Mouse (Mus musculus): ENCODE data around the gene Tmem184a. TPM values are rescaled to one million over a fixed set of nuclear protein-coding genes. Genes with fewer than 3 reads are reported as not detected.

Gene Tmem184a
- polyA plus RNA-seq, 1 experiment, result 10.5 TPM

GRCm38 (mm10) chr5:139812398-139813125, 7.2 kb downstream of the Tmem184a start:
- Histone ChIP-seq H3K36me3 (ENCODE audit: control insufficient read depth, insufficient read depth, low read length, poor library complexity, severe bottlenecking) (no peaks in the 10 kb centered on the region), H3K27ac (ENCODE audit: insufficient read depth, low read length) (no peak overlapping the region), H3K9ac (ENCODE audit: low read depth, poor library complexity, severe bottlenecking) (no peak overlapping the region), H3K27me3 (ENCODE audit: control insufficient read depth, insufficient read depth, low read length, poor library complexity, severe bottlenecking) (no peaks in the 10 kb centered on the region), H3K9me3 (replicated peaks; ENCODE audit: control insufficient read depth, insufficient read depth, low read length, poor library complexity, severe bottlenecking) (no peaks in the 10 kb centered on the region), H3K4me1 (ENCODE audit: control insufficient read depth, insufficient read depth, low read length) (no peaks in the 10 kb centered on the region), H3K4me3 (ENCODE audit: low read depth, low read length) (no peak overlapping the region)
- TF ChIP-seq POLR2A (IDR thresholded peaks at IDR 0.05; ENCODE audit: insufficient read depth, low read length) (no peak), EP300 (IDR thresholded peaks at IDR 0.05; ENCODE audit: insufficient read depth, low read depth, low read length) (no peak), CTCF (IDR thresholded peaks at IDR 0.05; ENCODE audit: low read depth, low read length) (no peak)

- TF ChIP-seq CTCF (IDR thresholded peaks at IDR 0.05; ENCODE audit: low read depth, low read length), result no peak
- TF ChIP-seq EP300 (IDR thresholded peaks at IDR 0.05; ENCODE audit: insufficient read depth, low read depth, low read length), result no peak
- TF ChIP-seq POLR2A (IDR thresholded peaks at IDR 0.05; ENCODE audit: insufficient read depth, low read length), result no peak
These were observed 7.9 kb downstream of the Tmem184a start for GRCm38 (mm10) chr5:139811677-139812397.

GRCm38 (mm10) chr5:139809397-139809796, 10.3 kb downstream of the Tmem184a start:
- Histone ChIP-seq H3K36me3 (ENCODE audit: control insufficient read depth, insufficient read depth, low read length, poor library complexity, severe bottlenecking) (no peaks in the 10 kb centered on the region), H3K4me1 (ENCODE audit: control insufficient read depth, insufficient read depth, low read length) (no peaks in the 10 kb centered on the region), H3K9me3 (replicated peaks; ENCODE audit: control insufficient read depth, insufficient read depth, low read length, poor library complexity, severe bottlenecking) (no peaks in the 10 kb centered on the region), H3K4me3 (ENCODE audit: low read depth, low read length) (no peak overlapping the region), H3K9ac (ENCODE audit: low read depth, poor library complexity, severe bottlenecking) (no peak overlapping the region), H3K27ac (ENCODE audit: insufficient read depth, low read length) (no peak overlapping the region), H3K27me3 (ENCODE audit: control insufficient read depth, insufficient read depth, low read length, poor library complexity, severe bottlenecking) (no peaks in the 10 kb centered on the region)
- TF ChIP-seq CTCF (IDR thresholded peaks at IDR 0.05; ENCODE audit: low read depth, low read length), result peak; percentile 47
- no peak for TF ChIP-seq EP300 (IDR thresholded peaks at IDR 0.05; ENCODE audit: insufficient read depth, low read depth, low read length)

More at GRCm38 (mm10) chr5:139811677-139812397, 7.9 kb downstream of the Tmem184a start:
- H3K36me3 ChIP-seq (ENCODE audit: control insufficient read depth, insufficient read depth, low read length, poor library complexity, severe bottlenecking), result no peaks in the 10 kb centered on the region
- H3K4me1 ChIP-seq (ENCODE audit: control insufficient read depth, insufficient read depth, low read length), result no peaks in the 10 kb centered on the region
- no peaks in the 10 kb centered on the region for H3K27me3 ChIP-seq (ENCODE audit: control insufficient read depth, insufficient read depth, low read length, poor library complexity, severe bottlenecking)
- no peak overlapping the region for H3K4me3 ChIP-seq (ENCODE audit: low read depth, low read length)
- no peaks in the 10 kb centered on the region for H3K9me3 ChIP-seq (replicated peaks; ENCODE audit: control insufficient read depth, insufficient read depth, low read length, poor library complexity, severe bottlenecking)
- H3K9ac ChIP-seq (ENCODE audit: low read depth, poor library complexity, severe bottlenecking), result no peak overlapping the region
- no peak overlapping the region for H3K27ac ChIP-seq (ENCODE audit: insufficient read depth, low read length)

GRCm38 (mm10) chr5:139805924-139806323, 13.8 kb downstream of the Tmem184a start:
- TF ChIP-seq POLR2A (IDR thresholded peaks at IDR 0.05; ENCODE audit: insufficient read depth, low read length), result no peak
- no peak for TF ChIP-seq EP300 (IDR thresholded peaks at IDR 0.05; ENCODE audit: insufficient read depth, low read depth, low read length)
- TF ChIP-seq CTCF (IDR thresholded peaks at IDR 0.05; ENCODE audit: low read depth, low read length), result no peak

GRCm38 (mm10) chr5:139804573-139805111, 15.1 kb downstream of the Tmem184a start:
- no peak overlapping the region for H3K9ac ChIP-seq (ENCODE audit: low read depth, poor library complexity, severe bottlenecking)
- H3K4me3 ChIP-seq (ENCODE audit: low read depth, low read length), result no peak overlapping the region
- H3K9me3 ChIP-seq (replicated peaks; ENCODE audit: control insufficient read depth, insufficient read depth, low read length, poor library complexity, severe bottlenecking), result no peaks in the 10 kb centered on the region
- TF ChIP-seq POLR2A (IDR thresholded peaks at IDR 0.05; ENCODE audit: insufficient read depth, low read length) (no peak), CTCF (IDR thresholded peaks at IDR 0.05; ENCODE audit: low read depth, low read length) (no peak), EP300 (IDR thresholded peaks at IDR 0.05; ENCODE audit: insufficient read depth, low read depth, low read length) (no peak)
- H3K4me1 ChIP-seq (ENCODE audit: control insufficient read depth, insufficient read depth, low read length), result peaks cover 2% of the 10 kb centered on the region
- H3K27me3 ChIP-seq (ENCODE audit: control insufficient read depth, insufficient read depth, low read length, poor library complexity, severe bottlenecking), result no peaks in the 10 kb centered on the region
- H3K27ac ChIP-seq (ENCODE audit: insufficient read depth, low read length), result no peak overlapping the region
- H3K36me3 ChIP-seq (ENCODE audit: control insufficient read depth, insufficient read depth, low read length, poor library complexity, severe bottlenecking), result 0 out of 2 replicates have a peak, but pooled peaks cover 4% of the 10 kb centered on the region

More at GRCm38 (mm10) chr5:139805924-139806323, 13.8 kb downstream of the Tmem184a start:
- H3K36me3 ChIP-seq (ENCODE audit: control insufficient read depth, insufficient read depth, low read length, poor library complexity, severe bottlenecking), result no peaks in the 10 kb centered on the region
- no peaks in the 10 kb centered on the region for H3K9me3 ChIP-seq (replicated peaks; ENCODE audit: control insufficient read depth, insufficient read depth, low read length, poor library complexity, severe bottlenecking)
- H3K27me3 ChIP-seq (ENCODE audit: control insufficient read depth, insufficient read depth, low read length, poor library complexity, severe bottlenecking), result no peaks in the 10 kb centered on the region
- no peak overlapping the region for H3K4me3 ChIP-seq (ENCODE audit: low read depth, low read length)
- H3K9ac ChIP-seq (ENCODE audit: low read depth, poor library complexity, severe bottlenecking), result no peak overlapping the region
- peaks cover 2% of the 10 kb centered on the region for H3K4me1 ChIP-seq (ENCODE audit: control insufficient read depth, insufficient read depth, low read length)
- no peak overlapping the region for H3K27ac ChIP-seq (ENCODE audit: insufficient read depth, low read length)
